Mouse (Mus musculus): ENCODE results near the gene Hnrnpf. TPM values are rescaled to one million over a fixed set of nuclear protein-coding genes. Genes with fewer than 3 reads are reported as not detected.

The Hnrnpf gene
- total and polyA plus RNA-seq, 2 experiments from 2014 or later: 154 to 183 TPM

- Histone ChIP-seq H3K9me3 (ENCODE audit: low read length) (no peaks in the 10 kb centered on the region), H3K27ac (ENCODE audit: low read depth, low read length) (no peak overlapping the region), H3K27me3 (ENCODE audit: insufficient read depth, low read length) (no peaks in the 10 kb centered on the region), H3K4me2 (ENCODE audit: low read depth, low read length, poor library complexity, severe bottlenecking) (no peak overlapping the region), H3K4me1 (ENCODE audit: insufficient read depth, low read length) (no peaks in the 10 kb centered on the region), H3K36me3 (ENCODE audit: insufficient read depth, low read length) (no peaks in the 10 kb centered on the region), H3K9ac (replicated peaks; ENCODE audit: low read length, poor library complexity, severe bottlenecking) (no peak overlapping the region), H3K4me3 (ENCODE audit: low read depth, low read length) (no peak overlapping the region)
- ATAC-seq (ENCODE audit: low FRiP score): no peak
- no peak for DNase-seq (ENCODE audit: low spot score)
- 89% methylated on average over 10 of the region's 10 CpGs for WGBS
- no peak for TF ChIP-seq CTCF (IDR thresholded peaks at IDR 0.05)
Observed at GRCm38 (mm10) chr6:117938951-117939350, 38.8 kb downstream of the Hnrnpf start.

GRCm38 (mm10) chr6:117942769-117943168 is 42.6 kb downstream of the Hnrnpf start:
- H3K27ac ChIP-seq (ENCODE audit: low read depth, low read length): no peak overlapping the region
- no peaks in the 10 kb centered on the region for H3K4me1 ChIP-seq (ENCODE audit: insufficient read depth, low read length)
- no peaks in the 10 kb centered on the region for H3K9me3 ChIP-seq (ENCODE audit: low read length)
- H3K4me2 ChIP-seq (ENCODE audit: low read depth, low read length, poor library complexity, severe bottlenecking): no peak overlapping the region
- TF ChIP-seq CTCF (IDR thresholded peaks at IDR 0.05): no peak
- DNase-seq (ENCODE audit: low spot score) (no peak), ATAC-seq (ENCODE audit: low FRiP score) (no peak)
- no peak overlapping the region for H3K9ac ChIP-seq (replicated peaks; ENCODE audit: low read length, poor library complexity, severe bottlenecking)
- H3K4me3 ChIP-seq (ENCODE audit: low read depth, low read length): no peak overlapping the region
- WGBS: 78% methylated on average over 10 of the region's 10 CpGs
- no peaks in the 10 kb centered on the region for H3K36me3 ChIP-seq (ENCODE audit: insufficient read depth, low read length)
- H3K27me3 ChIP-seq (ENCODE audit: insufficient read depth, low read length): no peaks in the 10 kb centered on the region

GRCm38 (mm10) chr6:117943899-117944298 is 43.8 kb downstream of the Hnrnpf start:
- no peaks in the 10 kb centered on the region for H3K9me3 ChIP-seq (ENCODE audit: low read length)
- 89% methylated on average over 2 of the region's 2 CpGs for whole genome bisulfite sequencing
- H3K9ac ChIP-seq (replicated peaks; ENCODE audit: low read length, poor library complexity, severe bottlenecking): no peak overlapping the region
- no peak overlapping the region for H3K4me2 ChIP-seq (ENCODE audit: low read depth, low read length, poor library complexity, severe bottlenecking)
- H3K4me1 ChIP-seq (ENCODE audit: insufficient read depth, low read length): no peaks in the 10 kb centered on the region
- H3K27me3 ChIP-seq (ENCODE audit: insufficient read depth, low read length): no peaks in the 10 kb centered on the region
- TF ChIP-seq CTCF (IDR thresholded peaks at IDR 0.05): no peak
- H3K36me3 ChIP-seq (ENCODE audit: insufficient read depth, low read length): no peaks in the 10 kb centered on the region
- no peak overlapping the region for H3K4me3 ChIP-seq (ENCODE audit: low read depth, low read length)
- DNase-seq (ENCODE audit: low spot score) (no peak), ATAC-seq (ENCODE audit: low FRiP score) (no peak)
- no peak overlapping the region for H3K27ac ChIP-seq (ENCODE audit: low read depth, low read length)

GRCm38 (mm10) chr6:117952330-117952729 is 52.2 kb downstream of the Hnrnpf start:
- no peaks in the 10 kb centered on the region for H3K4me1 ChIP-seq (ENCODE audit: insufficient read depth, low read length)
- no peak overlapping the region for H3K27ac ChIP-seq (ENCODE audit: low read depth, low read length)
- DNase-seq (ENCODE audit: low spot score) (no peak), ATAC-seq (ENCODE audit: low FRiP score) (no peak)
- no peaks in the 10 kb centered on the region for H3K36me3 ChIP-seq (ENCODE audit: insufficient read depth, low read length)
- no peak overlapping the region for H3K9ac ChIP-seq (replicated peaks; ENCODE audit: low read length, poor library complexity, severe bottlenecking)
- TF ChIP-seq CTCF (IDR thresholded peaks at IDR 0.05): peak; percentile 43
- WGBS: 89% methylated on average over 4 of the region's 4 CpGs
- H3K4me2 ChIP-seq (ENCODE audit: low read depth, low read length, poor library complexity, severe bottlenecking): no peak overlapping the region
- no peak overlapping the region for H3K4me3 ChIP-seq (ENCODE audit: low read depth, low read length)
- H3K27me3 ChIP-seq (ENCODE audit: insufficient read depth, low read length): no peaks in the 10 kb centered on the region
- no peaks in the 10 kb centered on the region for H3K9me3 ChIP-seq (ENCODE audit: low read length)

GRCm38 (mm10) chr6:117956161-117956560 is 56.0 kb downstream of the Hnrnpf start:
- Histone ChIP-seq H3K9me3 (ENCODE audit: low read length) (no peaks in the 10 kb centered on the region), H3K36me3 (ENCODE audit: insufficient read depth, low read length) (no peaks in the 10 kb centered on the region), H3K4me2 (ENCODE audit: low read depth, low read length, poor library complexity, severe bottlenecking) (no peak overlapping the region), H3K27ac (ENCODE audit: low read depth, low read length) (no peak overlapping the region), H3K4me3 (ENCODE audit: low read depth, low read length) (no peak overlapping the region), H3K27me3 (ENCODE audit: insufficient read depth, low read length) (no peaks in the 10 kb centered on the region), H3K9ac (replicated peaks; ENCODE audit: low read length, poor library complexity, severe bottlenecking) (no peak overlapping the region), H3K4me1 (ENCODE audit: insufficient read depth, low read length) (no peaks in the 10 kb centered on the region)
- no peak for TF ChIP-seq CTCF (IDR thresholded peaks at IDR 0.05)
- ATAC-seq (ENCODE audit: low FRiP score) (no peak), DNase-seq (ENCODE audit: low spot score) (no peak)
- 68% methylated on average over 6 of the region's 6 CpGs for WGBS

GRCm38 (mm10) chr6:117956851-117957501 is 56.9 kb downstream of the Hnrnpf start:
- no peak overlapping the region for H3K4me3 ChIP-seq (ENCODE audit: low read depth, low read length)
- ATAC-seq (ENCODE audit: low FRiP score) (no peak), DNase-seq (ENCODE audit: low spot score) (peak; percentile 3)
- peak; percentile 42 for TF ChIP-seq CTCF (IDR thresholded peaks at IDR 0.05)
- WGBS: 20% methylated on average over 14 of the region's 14 CpGs
- no peaks in the 10 kb centered on the region for H3K4me1 ChIP-seq (ENCODE audit: insufficient read depth, low read length)
- H3K9ac ChIP-seq (replicated peaks; ENCODE audit: low read length, poor library complexity, severe bottlenecking): no peak overlapping the region
- no peak overlapping the region for H3K4me2 ChIP-seq (ENCODE audit: low read depth, low read length, poor library complexity, severe bottlenecking)
- no peak overlapping the region for H3K27ac ChIP-seq (ENCODE audit: low read depth, low read length)
- no peaks in the 10 kb centered on the region for H3K36me3 ChIP-seq (ENCODE audit: insufficient read depth, low read length)
- H3K9me3 ChIP-seq (ENCODE audit: low read length): no peaks in the 10 kb centered on the region
- no peaks in the 10 kb centered on the region for H3K27me3 ChIP-seq (ENCODE audit: insufficient read depth, low read length)
